Mouse (Mus musculus): Measurements from ENCODE around the gene Sh2b3.
A peak's percentile ranks its signal among the peaks of the same experiment; 100 is the strongest.

- TF ChIP-seq BHLHE40 (IDR thresholded peaks at IDR 0.05; ENCODE audit: low read depth, low read length) (no peak), CTCF (conservative IDR thresholded peaks at IDR 0.05 in 1 of 2, IDR thresholded peaks at IDR 0.05 in 1 of 2; ENCODE audit: low read depth in 2 of 2, low read length in 2 of 2) (peak in 1 of 2 experiments; percentile 51; a peak in 2 of 4 replicates), POLR2A (IDR thresholded peaks at IDR 0.05; ENCODE audit: low read depth, low read length) (no peak), ZNF384 (IDR thresholded peaks at IDR 0.05; ENCODE audit: low read depth, low read length) (no peak), E2F4 (IDR thresholded peaks at IDR 0.05; ENCODE audit: insufficient replicate concordance, low read depth, low read length) (no peak), JUN (IDR thresholded peaks at IDR 0.05; ENCODE audit: insufficient read depth, low read depth, low read length) (no peak), EP300 (IDR thresholded peaks at IDR 0.05; ENCODE audit: low read length) (no peak), CHD2 (IDR thresholded peaks at IDR 0.05; ENCODE audit: low read length) (no peak), KAT2A (IDR thresholded peaks at IDR 0.05; ENCODE audit: insufficient replicate concordance, low read length) (no peak), MAZ (IDR thresholded peaks at IDR 0.05; ENCODE audit: low read depth, low read length) (no peak), GABPA (IDR thresholded peaks at IDR 0.05; ENCODE audit: insufficient replicate concordance, low read depth, low read length) (no peak), ETS1 (conservative IDR thresholded peaks at IDR 0.05; ENCODE audit: low read depth, low read length) (no peak), MXI1 (IDR thresholded peaks at IDR 0.05; ENCODE audit: low read depth, low read length) (no peak)
Observed at GRCm38 (mm10) chr5:121795800-121796199, 41.6 kb downstream of the Sh2b3 start.
